Mouse (Mus musculus): ENCODE results near the gene Zfp358.

- TF ChIP-seq CTCF (conservative IDR thresholded peaks at IDR 0.05; ENCODE audit: insufficient read depth, insufficient read length, low read depth, low read length) (no peak), POLR2A (IDR thresholded peaks at IDR 0.05; ENCODE audit: low read depth, low read length) (no peak)
These were observed at the start of gene Zfp358 for GRCm38 (mm10) chr8:3492901-3493844.
